Mouse (Mus musculus) heart, embryonic 15.5 days (tissue): Measurements from ENCODE around the gene Adcyap1r1. TPM values are rescaled to one million over a fixed set of nuclear protein-coding genes. Genes with fewer than 3 reads are reported as not detected.

Experiments
- ATAC-seq: fragments of 200-750 bp; cut with Nextera tagmentation; replicated peaks from 2 replicates; pipeline ENCODE4 v1.8.0; 2017; ENCODE audit warnings: low read depth, moderate TSS enrichment; ENCODE audit not compliant: insufficient number of reproducible peaks, insufficient read depth, low FRiP score
- H3K27ac ChIP-seq: fragments of 300-500 bp; sonication (generic); 2 replicates; pipeline ENCODE4 v1.5.1; 2015; ENCODE audit warnings: mild to moderate bottlenecking, inconsistent platforms
- H3K27me3 ChIP-seq: fragments of 300-500 bp; sonication (generic); 2 replicates; pipeline ENCODE4 v1.6.1; 2015; ENCODE audit warnings: inconsistent platforms
- H3K36me3 ChIP-seq: fragments of 300-500 bp; sonication (generic); 2 replicates; pipeline ENCODE4 v1.6.1; 2015; ENCODE audit warnings: mild to moderate bottlenecking, inconsistent platforms
- H3K4me1 ChIP-seq: fragments of 300-500 bp; sonication (generic); replicated peaks from 2 replicates; pipeline ENCODE4 v1.6.1; 2015; ENCODE audit warnings: inconsistent platforms
- H3K4me2 ChIP-seq: fragments of 300-500 bp; sonication (generic); 2 replicates; pipeline ENCODE4 v1.6.1; 2015; ENCODE audit warnings: inconsistent platforms, mild to moderate bottlenecking, moderate library complexity
- H3K4me3 ChIP-seq: fragments of 300-500 bp; sonication (generic); 2 replicates; pipeline ENCODE4 v1.5.1; 2015; ENCODE audit warnings: mild to moderate bottlenecking, inconsistent platforms
- H3K9ac ChIP-seq: fragments of 300-500 bp; sonication (generic); 2 replicates; pipeline ENCODE4 v1.6.1; 2015; ENCODE audit warnings: mild to moderate bottlenecking, inconsistent platforms
- H3K9me3 ChIP-seq: fragments of 300-500 bp; sonication (generic); replicated peaks from 2 replicates; pipeline ENCODE4 v1.6.1; 2016; ENCODE audit warnings: inconsistent platforms
- WGBS: fragments of 180-500 bp; shearing (Covaris S2); methylation state at CpG from one replicate; pipeline ENCODE4 v1.1.7; 2015; ENCODE audit warnings: mixed read lengths; 5-methylcytosine and 5-hydroxymethylcytosine counted together
- polyA plus RNA-seq: library from polyadenylated mRNA; unstranded; fragments of >200 nt; fragmentation: Nextera tagmentation; extraction: Ambion mirVana; gene quantifications from 2 replicates; pipeline ENCODE4 v1.2.1, GENCODE M21; 2015

Gene Adcyap1r1
- polyA plus RNA-seq = 2.6 and 4.2 TPM in 2 replicates

GRCm38 (mm10) chr6:55451771-55452371 lies at the start of gene Adcyap1r1:
Adcyap1r1 (plus strand) TSS chr6:55451978.
- WGBS = under 1% methylated on average over 58 of the region's 58 CpGs
- no peaks in the 10 kb centered on the region for H3K9me3 ChIP-seq
- peak within 1 kb of the TSS; percentile 33 for H3K9ac ChIP-seq
- H3K4me3 ChIP-seq = peak within 1 kb of the TSS; percentile 52
- H3K27ac ChIP-seq = no peak within 1 kb of the TSS
- peaks cover 19% of the 10 kb centered on the region for H3K4me1 ChIP-seq
- H3K4me2 ChIP-seq = peak within 1 kb of the TSS; percentile 83
- H3K27me3 ChIP-seq = peaks cover 84% of the 10 kb centered on the region
- no peaks in the 10 kb centered on the region for H3K36me3 ChIP-seq
- peak; percentile 56 for ATAC-seq

- 68% methylated on average over 9 of the region's 9 CpGs for WGBS
- Histone ChIP-seq H3K4me2 (no peak overlapping the region), H3K4me3 (no peak overlapping the region), H3K27ac (no peak overlapping the region), H3K9ac (no peak overlapping the region), H3K9me3 (no peaks in the 10 kb centered on the region), H3K36me3 (no peaks in the 10 kb centered on the region), H3K27me3 (peaks cover 17% of the 10 kb centered on the region), H3K4me1 (no peaks in the 10 kb centered on the region; the same call in 1 of the 2 replicates)
- ATAC-seq = no peak
Observed at GRCm38 (mm10) chr6:55402041-55402776, 49.6 kb upstream of the Adcyap1r1 start.

- H3K9ac ChIP-seq = no peak overlapping the region
- no peak overlapping the region for H3K4me3 ChIP-seq
- H3K36me3 ChIP-seq = no peaks in the 10 kb centered on the region
- no peaks in the 10 kb centered on the region for H3K9me3 ChIP-seq
- H3K27ac ChIP-seq = no peak overlapping the region
- peaks cover 7% of the 10 kb centered on the region for H3K4me1 ChIP-seq
- peaks cover 2% of the 10 kb centered on the region; the same call in 1 of the 2 replicates for H3K27me3 ChIP-seq
- no peak overlapping the region for H3K4me2 ChIP-seq
- WGBS = 53% methylated on average over 9 of the region's 9 CpGs
- no peak for ATAC-seq
Observed at GRCm38 (mm10) chr6:55403411-55404309, 48.1 kb upstream of the Adcyap1r1 start.

GRCm38 (mm10) chr6:55404421-55404990 lies 47.3 kb upstream of the Adcyap1r1 start:
- Histone ChIP-seq H3K9me3 (no peaks in the 10 kb centered on the region), H3K36me3 (no peaks in the 10 kb centered on the region), H3K4me2 (no peak overlapping the region), H3K4me3 (no peak overlapping the region), H3K27me3 (no peaks in the 10 kb centered on the region), H3K4me1 (peaks cover 7% of the 10 kb centered on the region), H3K27ac (no peak overlapping the region), H3K9ac (no peak overlapping the region)
- WGBS = 75% methylated on average over 5 of the region's 5 CpGs
- ATAC-seq = no peak

GRCm38 (mm10) chr6:55407345-55407744 lies 44.4 kb upstream of the Adcyap1r1 start:
- Histone ChIP-seq H3K9ac (no peak overlapping the region), H3K36me3 (no peaks in the 10 kb centered on the region), H3K27ac (no peak overlapping the region), H3K4me1 (peaks cover 20% of the 10 kb centered on the region), H3K27me3 (no peaks in the 10 kb centered on the region), H3K9me3 (no peaks in the 10 kb centered on the region), H3K4me3 (no peak overlapping the region), H3K4me2 (no peak overlapping the region)
- no peak for ATAC-seq
- 57% methylated on average over 4 of the region's 4 CpGs for WGBS

GRCm38 (mm10) chr6:55410119-55410775 lies 41.5 kb upstream of the Adcyap1r1 start:
- no peaks in the 10 kb centered on the region for H3K9me3 ChIP-seq
- H3K36me3 ChIP-seq = no peaks in the 10 kb centered on the region
- no peak overlapping the region for H3K9ac ChIP-seq
- H3K27me3 ChIP-seq = no peaks in the 10 kb centered on the region
- H3K27ac ChIP-seq = no peak overlapping the region
- ATAC-seq = no peak
- H3K4me1 ChIP-seq = peaks cover 20% of the 10 kb centered on the region
- WGBS = 38% methylated on average over 7 of the region's 7 CpGs
- H3K4me3 ChIP-seq = no peak overlapping the region
- no peak overlapping the region for H3K4me2 ChIP-seq

GRCm38 (mm10) chr6:55410977-55411376 lies 40.8 kb upstream of the Adcyap1r1 start:
- no peak overlapping the region for H3K4me2 ChIP-seq
- H3K9me3 ChIP-seq = no peaks in the 10 kb centered on the region
- WGBS = 47% methylated on average over 5 of the region's 5 CpGs
- no peaks in the 10 kb centered on the region for H3K27me3 ChIP-seq
- H3K4me3 ChIP-seq = no peak overlapping the region
- no peak overlapping the region for H3K27ac ChIP-seq
- no peak overlapping the region for H3K9ac ChIP-seq
- no peaks in the 10 kb centered on the region for H3K36me3 ChIP-seq
- peak; percentile 55; the same call in 1 of the 2 replicates for ATAC-seq
- H3K4me1 ChIP-seq = peaks cover 20% of the 10 kb centered on the region

- Histone ChIP-seq H3K9ac (no peak overlapping the region), H3K27ac (no peak overlapping the region), H3K27me3 (peaks cover 3% of the 10 kb centered on the region; the same call in 1 of the 2 replicates), H3K9me3 (no peaks in the 10 kb centered on the region), H3K4me1 (peaks cover 3% of the 10 kb centered on the region; the same call in 1 of the 2 replicates), H3K36me3 (no peaks in the 10 kb centered on the region), H3K4me3 (no peak overlapping the region), H3K4me2 (no peak overlapping the region)
- WGBS = 78% methylated on average over 5 of the region's 5 CpGs
- no peak for ATAC-seq
Observed at GRCm38 (mm10) chr6:55416202-55416601, 35.6 kb upstream of the Adcyap1r1 start.

- no peaks in the 10 kb centered on the region for H3K9me3 ChIP-seq
- H3K9ac ChIP-seq = no peak overlapping the region
- peaks cover 6% of the 10 kb centered on the region; the same call in 1 of the 2 replicates for H3K27me3 ChIP-seq
- no peak overlapping the region for H3K4me3 ChIP-seq
- H3K4me2 ChIP-seq = no peak overlapping the region
- ATAC-seq = no peak
- no peaks in the 10 kb centered on the region for H3K36me3 ChIP-seq
- WGBS = 42% methylated on average over 2 of the region's 2 CpGs
- H3K4me1 ChIP-seq = no peaks in the 10 kb centered on the region
- H3K27ac ChIP-seq = no peak overlapping the region
Observed at GRCm38 (mm10) chr6:55418746-55419410, 32.9 kb upstream of the Adcyap1r1 start.

GRCm38 (mm10) chr6:55420411-55420810 lies 31.4 kb upstream of the Adcyap1r1 start:
- no peaks in the 10 kb centered on the region for H3K36me3 ChIP-seq
- H3K9ac ChIP-seq = no peak overlapping the region
- no peaks in the 10 kb centered on the region for H3K4me1 ChIP-seq
- no peaks in the 10 kb centered on the region for H3K9me3 ChIP-seq
- no peak for ATAC-seq
- no peak overlapping the region for H3K4me2 ChIP-seq
- peaks cover 6% of the 10 kb centered on the region; the same call in 1 of the 2 replicates for H3K27me3 ChIP-seq
- H3K27ac ChIP-seq = no peak overlapping the region
- WGBS = 50% methylated on average over 3 of the region's 3 CpGs
- no peak overlapping the region for H3K4me3 ChIP-seq
